Mouse (Mus musculus) hindbrain, embryonic 14.5 days (tissue): ENCODE results near the gene Ifitm7. TPM values are rescaled to one million over a fixed set of nuclear protein-coding genes. Genes with fewer than 3 reads are reported as not detected.
A peak's percentile ranks its signal among the peaks of the same experiment; 100 is the strongest.
"Not testable (repeated sequence)": the region's sequence is repeated elsewhere in the genome, so short reads cannot be mapped to it uniquely, and the experiment has no call there.

ENCODE experiments used
- ATAC-seq: fragments of 200-750 bp; cut with Nextera tagmentation; 2 replicates; pipeline ENCODE4 v1.8.0; 2017; ENCODE audit warnings: moderate number of reproducible peaks, mild to moderate bottlenecking, moderate TSS enrichment, moderate library complexity; ENCODE audit not compliant: low FRiP score
- DNase-seq: peaks from one replicate; pipeline ENCODE4 v3.0.0-alpha.2; 2015; ENCODE audit warnings: low spot score
- H3K27ac ChIP-seq: fragments of 300-500 bp; sonication (generic); 2 replicates; pipeline ENCODE4 v1.5.1; 2014; ENCODE audit warnings: mild to moderate bottlenecking, moderate library complexity
- H3K27me3 ChIP-seq: fragments of 300-500 bp; sonication (generic); 2 replicates; pipeline ENCODE4 v1.6.1; 2014; ENCODE audit warnings: mild to moderate bottlenecking, low read length, mixed read lengths; ENCODE audit not compliant: control insufficient read depth, insufficient read depth
- H3K36me3 ChIP-seq: fragments of 300-500 bp; sonication (generic); replicated peaks from 2 replicates; pipeline ENCODE4 v1.6.1; 2014; ENCODE audit not compliant: control insufficient read depth, insufficient read depth
- H3K4me1 ChIP-seq: fragments of 300-500 bp; sonication (generic); replicated peaks from 2 replicates; pipeline ENCODE4 v1.6.1; 2014; ENCODE audit warnings: antibody characterized with exemption, low read length, mixed read lengths; ENCODE audit not compliant: control insufficient read depth, insufficient read depth
- H3K4me2 ChIP-seq: fragments of 300-500 bp; sonication (generic); replicated peaks from 2 replicates; pipeline ENCODE4 v1.6.1; 2014; ENCODE audit warnings: mild to moderate bottlenecking, moderate library complexity
- H3K4me3 ChIP-seq: fragments of 300-500 bp; sonication (generic); replicated peaks from 2 replicates; pipeline ENCODE4 v1.5.1; 2014; ENCODE audit warnings: mild to moderate bottlenecking, low read length
- H3K9ac ChIP-seq: fragments of 300-500 bp; sonication (generic); 2 replicates; pipeline ENCODE4 v1.6.1; 2014
- H3K9me3 ChIP-seq: fragments of 300-500 bp; sonication (generic); 2 replicates; pipeline ENCODE4 v1.6.1; 2016; ENCODE audit warnings: low read length; ENCODE audit not compliant: control insufficient read depth
- WGBS: fragments of 180-500 bp; shearing (Covaris S2); extraction: QIAGEN DNeasy Blood & Tissue Kit; methylation state at CpG from one replicate; pipeline ENCODE4 v1.1.7; 2014; 5-methylcytosine and 5-hydroxymethylcytosine counted together
- polyA plus RNA-seq: library from polyadenylated mRNA; unstranded; fragments of >200 nt; fragmentation: Nextera tagmentation; extraction: Ambion mirVana; gene quantifications from 2 replicates; pipeline ENCODE4 v1.2.1, GENCODE M21; 2014

Gene Ifitm7
- polyA plus RNA-seq, 1 experiment from 2014 or later: 0.92 TPM

GRCm38 (mm10) chr16:13992518-13993248 is 6.0 kb upstream of the Ifitm7 start:
- Histone ChIP-seq H3K4me1 (peaks cover 13% of the 10 kb centered on the region), H3K36me3 (no peaks in the 10 kb centered on the region; the same call in 1 of the 2 replicates), H3K9me3 (no peaks in the 10 kb centered on the region), H3K27ac (no peak overlapping the region), H3K4me2 (no peak overlapping the region), H3K4me3 (no peak overlapping the region), H3K27me3 (no peaks in the 10 kb centered on the region), H3K9ac (no peak overlapping the region)
- ATAC-seq (no peak), DNase-seq (no peak)
- WGBS: 81% methylated on average over 11 of the region's 11 CpGs

DNA sequence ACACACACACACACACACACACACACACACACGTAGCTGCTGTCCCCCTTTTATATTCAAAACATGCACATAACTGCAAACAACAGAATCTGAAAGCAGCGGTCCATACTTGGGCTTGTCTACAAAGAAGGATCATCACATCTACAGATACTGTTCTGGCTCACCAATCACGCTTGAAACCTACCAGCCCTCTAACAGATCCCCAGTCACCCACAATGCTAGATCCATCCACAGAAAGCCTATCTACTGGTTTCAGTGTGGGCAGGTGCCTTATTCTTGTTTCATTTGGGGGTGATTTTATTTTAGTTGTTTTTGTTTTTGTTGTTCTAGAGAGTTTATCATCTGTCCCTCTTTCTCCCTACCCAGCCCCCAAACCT is 503 bp downstream of the Ifitm7 start:
- H3K9ac ChIP-seq: peak overlapping the region; percentile 73
- no peaks in the 10 kb centered on the region for H3K27me3 ChIP-seq
- H3K36me3 ChIP-seq: no peaks in the 10 kb centered on the region
- peak overlapping the region; percentile 90 for H3K27ac ChIP-seq
- peaks cover 13% of the 10 kb centered on the region for H3K4me1 ChIP-seq
- H3K9me3 ChIP-seq: no peaks in the 10 kb centered on the region
- peak; percentile 55 for DNase-seq
- 36% methylated on average over 3 of the region's 3 CpGs for WGBS
- H3K4me3 ChIP-seq: peak overlapping the region; percentile 57
- peak; percentile 64 for ATAC-seq
- H3K4me2 ChIP-seq: peak overlapping the region; percentile 73

DNA sequence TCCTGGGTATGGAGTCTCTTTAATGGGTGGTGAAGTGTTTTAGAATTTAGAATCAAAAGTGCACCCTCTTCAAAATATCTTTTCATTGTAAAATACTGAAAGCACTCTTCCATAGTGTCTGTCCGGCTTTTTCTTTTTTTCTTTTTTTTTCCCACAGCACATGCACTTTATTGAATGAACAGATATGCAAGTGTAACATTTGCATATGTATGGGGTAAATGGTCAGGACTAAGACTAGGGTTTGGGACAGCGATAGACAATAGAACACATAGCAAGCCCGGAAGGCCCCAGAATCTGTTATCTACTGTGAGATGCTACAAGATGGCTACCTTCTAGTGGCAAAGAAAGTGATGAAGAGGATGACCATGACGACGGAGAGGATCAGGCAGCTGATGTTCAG is 3.5 kb downstream of the Ifitm7 start:
- 74% methylated on average over 5 of the region's 5 CpGs for WGBS
- Histone ChIP-seq H3K27ac (no peak overlapping the region), H3K9ac (no peak overlapping the region), H3K27me3 (no peaks in the 10 kb centered on the region), H3K4me1 (peaks cover 2% of the 10 kb centered on the region), H3K4me3 (no peak overlapping the region), H3K9me3 (no peaks in the 10 kb centered on the region), H3K4me2 (no peak overlapping the region), H3K36me3 (no peaks in the 10 kb centered on the region)
- DNase-seq (no peak), ATAC-seq (no peak)

- not testable (repeated sequence) for H3K9ac ChIP-seq, H3K27ac ChIP-seq, H3K4me2 ChIP-seq, H3K27me3 ChIP-seq, H3K36me3 ChIP-seq, H3K9me3 ChIP-seq, H3K4me3 ChIP-seq, DNase-seq, ATAC-seq, H3K4me1 ChIP-seq
- WGBS: 74% methylated on average over 3 of the region's 3 CpGs
These were observed 5.0 kb downstream of the Ifitm7 start for GRCm38 (mm10) chr16:13981726-13982125.

GRCm38 (mm10) chr16:13977026-13977425 is 9.7 kb downstream of the Ifitm7 start:
- H3K4me3 ChIP-seq, H3K4me1 ChIP-seq, DNase-seq, H3K4me2 ChIP-seq, H3K27me3 ChIP-seq, ATAC-seq, H3K9ac ChIP-seq, H3K36me3 ChIP-seq, H3K9me3 ChIP-seq, H3K27ac ChIP-seq: not testable (repeated sequence)
- 48% methylated on average over 1 of the region's 1 CpGs for WGBS

- not testable (repeated sequence) for H3K27me3 ChIP-seq, H3K9ac ChIP-seq, H3K27ac ChIP-seq, DNase-seq, ATAC-seq, H3K4me1 ChIP-seq, H3K9me3 ChIP-seq, H3K36me3 ChIP-seq, H3K4me2 ChIP-seq, H3K4me3 ChIP-seq
- WGBS: 68% methylated on average over 4 of the region's 4 CpGs
These were observed 10.3 kb downstream of the Ifitm7 start for GRCm38 (mm10) chr16:13976358-13976896.

DNA sequence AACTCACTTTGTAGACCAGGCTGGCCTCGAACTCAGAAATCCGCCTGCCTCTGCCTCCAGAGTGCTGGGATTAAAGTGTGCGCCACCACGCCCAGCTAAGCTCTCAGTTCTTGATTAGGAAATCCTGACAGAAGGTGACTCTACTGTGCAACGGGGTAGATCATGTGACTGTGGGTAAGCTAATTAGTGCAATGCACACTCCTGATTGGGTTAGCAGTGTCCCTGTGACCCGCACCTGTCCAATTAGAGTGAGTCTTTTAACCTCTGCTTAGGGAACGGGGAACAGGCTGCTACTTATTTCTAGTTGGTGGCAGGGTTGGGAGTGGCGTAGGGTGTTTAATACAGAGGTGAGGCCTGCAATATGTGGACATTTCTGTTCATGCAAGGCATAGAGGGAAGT is 14.6 kb downstream of the Ifitm7 start:
- Histone ChIP-seq H3K4me2 (no peak overlapping the region), H3K4me3 (no peak overlapping the region), H3K27ac (no peak overlapping the region), H3K27me3 (no peaks in the 10 kb centered on the region), H3K9ac (no peak overlapping the region), H3K4me1 (no peaks in the 10 kb centered on the region), H3K9me3 (no peaks in the 10 kb centered on the region), H3K36me3 (no peaks in the 10 kb centered on the region)
- DNase-seq (no peak), ATAC-seq (no peak)
- 98% methylated on average over 8 of the region's 8 CpGs for WGBS

DNA sequence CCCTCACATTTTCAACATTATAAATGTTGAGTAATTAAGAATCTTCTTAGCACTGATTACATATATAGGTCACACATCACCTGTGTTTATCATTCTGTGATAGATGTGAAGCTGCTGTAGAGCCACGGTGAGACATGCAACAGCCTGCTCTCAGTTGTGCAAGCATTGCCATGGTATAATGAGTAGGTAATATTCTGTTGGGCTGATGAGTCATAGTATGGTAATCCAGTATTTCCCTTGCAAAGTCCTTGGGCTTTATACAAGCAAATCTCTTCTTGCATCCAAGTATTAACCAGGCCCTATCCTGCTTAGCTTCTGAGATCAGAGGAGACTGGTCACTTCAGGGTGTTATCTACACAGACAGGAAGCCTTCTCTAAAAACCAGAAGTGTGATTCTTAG is 17.6 kb downstream of the Ifitm7 start:
- Histone ChIP-seq H3K27me3 (no peaks in the 10 kb centered on the region), H3K4me3 (no peak overlapping the region), H3K4me2 (no peak overlapping the region), H3K4me1 (no peaks in the 10 kb centered on the region), H3K27ac (no peak overlapping the region), H3K9ac (no peak overlapping the region), H3K9me3 (no peaks in the 10 kb centered on the region), H3K36me3 (no peaks in the 10 kb centered on the region)
- DNase-seq: no peak
- no peak for ATAC-seq
- 97% methylated on average over 1 of the region's 1 CpGs for WGBS

- no peaks in the 10 kb centered on the region for H3K4me1 ChIP-seq
- no peaks in the 10 kb centered on the region for H3K27me3 ChIP-seq
- no peak overlapping the region for H3K9ac ChIP-seq
- DNase-seq (no peak), ATAC-seq (no peak)
- H3K4me2 ChIP-seq: no peak overlapping the region
- H3K36me3 ChIP-seq: no peaks in the 10 kb centered on the region
- no peak overlapping the region for H3K4me3 ChIP-seq
- H3K9me3 ChIP-seq: no peaks in the 10 kb centered on the region
- H3K27ac ChIP-seq: no peak overlapping the region
- 44% methylated on average over 1 of the region's 1 CpGs for WGBS
These were observed 24.6 kb downstream of the Ifitm7 start for GRCm38 (mm10) chr16:13962053-13962452.
